Mouse (Mus musculus) spleen, adult 10 weeks (tissue): ENCODE measurements around the gene Hgd. TPM values are rescaled to one million over a fixed set of nuclear protein-coding genes. Genes with fewer than 3 reads are reported as not detected.

Experiments used
- polyA plus RNA-seq: library from polyadenylated mRNA; stranded (reverse); fragments of 350-450 nt; fragmentation: Illumina TruSeq; extraction: RNeasy Lipid Tissue Mini Kit (QIAGEN cat#74804); gene quantifications from one replicate; pipeline ENCODE4 v1.2.3, GENCODE M21; 2015; ENCODE audit warnings: low replicate concordance; ENCODE audit not compliant: insufficient read depth

Hgd gene
- polyA plus RNA-seq, result 0.37 TPM

GRCm38 (mm10) chr16:37579994-37580393 lies at the start of gene Hgd:
Gene Hgd (plus strand): TSS chr16:37580153.

GRCm38 (mm10) chr16:37539611-37540580 lies 40.1 kb upstream of the Hgd start, which contains the start of the genes Gtf2e1 and Rabl3:
Gene Gtf2e1 (minus strand): TSS chr16:37539789.
Gene Rabl3 (plus strand): TSS chr16:37539885.

GRCm38 (mm10) chr16:37653731-37654657 lies 74.0 kb downstream of the Hgd start, which contains the start of gene Ndufb4:
Gene Ndufb4 (minus strand): TSS chr16:37654453.

Other genes with a start within 250 kb of the Hgd start
- gene Stxbp5l, start 195.2 kb upstream of the Hgd start, polyA plus RNA-seq, result not detected
- gene Gtf2e1, start 40.4 kb upstream of the Hgd start, polyA plus RNA-seq, result 19.8 TPM
- gene Rabl3, start 40.3 kb upstream of the Hgd start, polyA plus RNA-seq, result 15.1 TPM
- 46.6 TPM for gene Ndufb4, start 74.3 kb downstream of the Hgd start, polyA plus RNA-seq
- gene Fstl1, start 196.7 kb downstream of the Hgd start, polyA plus RNA-seq, result 44.0 TPM